Mouse (Mus musculus): Measurements from ENCODE around the gene Ncaph. TPM values are rescaled to one million over a fixed set of nuclear protein-coding genes. Genes with fewer than 3 reads are reported as not detected.
"Not testable (repeated sequence)": the region's sequence is repeated elsewhere in the genome, so short reads cannot be mapped to it uniquely, and the experiment has no call there.

The Ncaph gene
- 1 to 10 TPM; 4.9 to 7.5 TPM for total RNA-seq (2021)
- long read RNA-seq, experiment 1, transcript Ncaph-201 (18 exons, 2,695 nt) = major isoform, 7 of 8 reads
- long read RNA-seq, experiment 1, partial matches to known transcripts = 1 of 8 reads
- long read RNA-seq, experiment 1, other reads (novel, unspliced or antisense) = 0 of 8 reads
- long read RNA-seq, experiment 2, transcript Ncaph-201 (18 exons, 2,695 nt) = major isoform, 6 of 7 reads
- long read RNA-seq, experiment 2, partial matches to known transcripts = 0 of 7 reads
- long read RNA-seq, experiment 2, other reads (novel, unspliced or antisense) = 1 of 7 reads

DNA sequence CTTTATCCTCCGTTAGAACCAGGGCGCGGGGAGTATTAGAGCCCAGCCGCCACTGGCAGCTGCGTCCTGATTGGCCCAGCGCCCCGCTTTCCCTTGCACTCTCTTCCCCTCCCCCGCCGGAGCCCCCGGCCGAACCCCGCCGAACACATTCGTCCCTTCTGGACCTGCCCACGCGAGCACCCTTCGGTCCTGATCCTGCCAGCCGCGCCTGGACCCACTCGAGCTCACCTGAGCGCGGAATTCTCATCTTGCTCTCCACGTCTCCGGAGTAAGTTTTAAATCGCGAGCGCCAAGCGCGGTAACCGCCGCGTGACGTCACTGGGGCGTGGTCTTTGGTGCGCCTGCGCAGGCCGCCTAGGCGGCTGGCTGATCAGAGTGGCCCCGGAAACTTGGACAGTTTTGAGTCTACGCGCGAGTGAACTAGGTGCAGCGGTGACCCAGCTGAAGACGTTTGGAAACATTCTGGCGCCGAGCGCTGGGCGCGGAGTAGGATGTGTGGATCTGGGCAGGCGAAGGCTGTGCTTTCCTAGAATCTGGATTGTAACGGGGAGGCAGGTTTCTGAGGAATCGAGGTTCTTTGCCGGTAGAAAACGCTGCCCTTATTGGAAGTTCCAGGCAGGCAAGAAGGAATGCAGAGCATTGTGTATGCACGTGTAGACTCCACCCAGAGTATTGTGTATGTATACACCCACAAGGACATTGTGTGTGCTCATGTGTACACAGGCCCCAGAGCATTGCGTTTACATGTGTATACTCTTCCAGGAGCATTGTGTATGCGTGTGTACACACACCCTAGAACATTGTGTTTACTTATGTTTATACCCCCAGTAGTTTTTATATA, at the start of gene Ncaph:
Gene Ncaph (minus strand): TSS at position 334 of the 841 bp plus-strand sequence.
- intact Hi-C loops (cut with DNase I) = no loop called here
- DNase-seq = peak; percentile 96 to 98

DNA sequence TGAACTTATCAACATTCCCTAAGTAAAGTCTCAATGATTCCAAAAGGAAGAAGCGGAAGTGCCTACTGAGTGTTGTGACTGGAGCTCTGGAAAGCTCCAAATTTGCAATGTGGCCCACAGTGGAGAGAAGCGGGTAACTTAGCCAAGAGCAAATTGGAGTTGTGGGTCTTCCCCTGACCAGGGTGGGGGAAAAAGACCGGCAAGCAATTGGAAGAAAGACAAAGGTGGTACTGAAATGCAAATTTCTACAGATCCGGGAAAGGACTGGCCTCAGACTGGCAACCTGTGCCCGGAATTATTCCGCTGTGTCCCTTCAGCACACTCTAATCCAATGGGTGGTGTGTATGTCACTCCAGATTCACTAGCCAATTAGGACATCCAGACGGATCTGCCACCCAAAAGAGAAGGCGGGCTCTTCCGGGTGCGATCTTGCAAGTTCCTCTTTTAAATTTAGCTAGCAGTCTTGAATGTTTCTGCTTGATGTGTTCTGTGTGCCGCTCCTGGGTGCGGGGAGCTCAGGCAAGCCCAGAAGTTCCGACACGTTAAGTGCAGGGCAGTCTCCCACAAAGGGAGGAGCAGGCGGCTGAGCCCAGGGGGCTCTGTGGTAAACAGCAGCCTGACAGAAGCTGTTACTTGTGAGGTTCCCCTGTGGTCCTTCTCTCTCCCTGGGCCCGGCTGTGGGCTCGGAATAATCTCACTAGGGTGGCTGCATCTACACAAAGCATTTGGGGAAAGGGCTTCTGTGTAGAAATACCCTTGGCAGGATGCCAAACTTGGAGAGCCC, 49.0 kb upstream of the Ncaph start:
- peak; percentile 73 to 81 for DNase-seq
- intact Hi-C loops (cut with DNase I) = no loop called here

DNA sequence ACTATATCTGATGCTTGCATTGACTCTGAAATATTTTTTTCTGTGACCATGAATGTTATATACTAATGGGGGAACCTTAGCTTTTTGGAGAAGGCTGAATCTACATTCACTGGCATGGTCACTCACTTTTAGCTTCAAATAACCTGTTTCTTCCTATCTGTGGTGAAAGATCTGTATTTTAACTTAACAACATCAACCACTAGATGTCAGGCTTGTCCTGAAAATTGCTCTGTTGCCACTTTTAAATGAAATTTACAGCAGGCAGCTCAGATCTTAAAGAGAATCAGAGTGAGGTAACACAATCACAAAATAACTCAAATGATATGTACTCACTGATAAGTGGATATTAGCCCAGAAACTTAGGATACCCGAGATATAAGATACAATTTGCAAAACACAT, 32.5 kb upstream of the Ncaph start:
- intact Hi-C loops (cut with DNase I) = loop anchor here (2.0 to 5.0 kb wide), 2 partner anchors 39 to 176 kb away; no protein-coding TSS in a partner anchor
- peak in 1 of 2 experiments; percentile 45 for DNase-seq

- no peak for DNase-seq
- intact Hi-C loops (cut with DNase I) = loop anchor here (2.0 to 5.0 kb wide), 2 partner anchors 39 to 177 kb away; no protein-coding TSS in a partner anchor
Observed at GRCm38 (mm10) chr2:127165675-127166074, 31.9 kb upstream of the Ncaph start.

DNA sequence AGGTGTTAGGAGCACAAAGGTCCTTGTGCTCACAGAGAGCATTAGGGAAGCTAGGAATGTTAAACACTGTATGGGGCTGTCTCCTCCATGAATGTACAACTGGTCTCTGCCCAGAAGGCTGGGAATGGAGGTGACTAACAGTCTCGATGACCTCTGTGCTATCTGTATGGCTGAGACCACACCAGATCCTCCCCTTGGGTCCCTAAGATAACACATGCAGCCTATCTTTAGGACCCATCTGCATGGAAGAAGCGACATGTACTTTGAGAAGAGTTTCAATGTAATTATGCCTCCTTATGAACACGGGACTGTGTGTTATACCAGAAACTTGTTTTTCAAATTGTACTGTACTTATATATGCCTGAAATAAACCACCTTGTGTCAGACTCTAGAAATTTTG, 11.9 kb upstream of the Ncaph start:
- DNase-seq = no peak
- intact Hi-C loops (cut with DNase I) = no loop called here

GRCm38 (mm10) chr2:127143158-127144063, 9.7 kb upstream of the Ncaph start, which contains the start of gene Itpripl1:
Gene Itpripl1, minus strand, starts transcription at chr2:127143442.
- peak; percentile 87 to 88 for DNase-seq
- intact Hi-C loops (cut with DNase I) = loop anchor here (5.0 kb wide), 1 partner anchor 71 kb away; the partner anchor contains the start of gene Blvra

DNA sequence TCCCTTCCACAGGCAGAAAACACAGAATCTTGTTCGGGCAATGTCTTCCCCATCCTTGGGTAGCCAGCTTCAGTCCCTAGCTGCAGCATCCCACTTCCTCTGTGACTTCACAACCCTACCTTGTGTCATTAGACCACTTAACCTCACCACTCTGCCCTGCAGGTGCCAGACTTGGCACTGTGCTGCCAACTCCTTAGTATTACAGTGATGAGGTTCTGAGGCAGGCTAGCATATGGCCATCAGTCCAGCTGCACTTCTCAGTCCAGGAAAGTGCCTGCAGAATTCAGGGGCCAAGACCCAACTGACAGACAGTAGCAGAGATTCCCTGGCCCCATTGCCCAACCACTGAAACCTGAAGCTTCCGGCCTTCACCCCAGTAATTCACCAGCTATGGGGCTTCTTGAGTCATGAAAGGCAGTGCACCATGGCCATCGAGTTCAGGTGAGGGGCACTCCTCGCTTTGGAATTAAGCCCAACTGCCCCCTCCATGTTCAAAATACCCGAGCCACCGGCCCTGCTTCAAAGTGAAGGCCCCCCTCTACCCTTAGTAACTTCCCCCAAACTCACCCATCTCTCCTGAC, 8.9 kb upstream of the Ncaph start:
- DNase-seq = no peak
- intact Hi-C loops (cut with DNase I) = loop anchor here (5.0 kb wide), 1 partner anchor 70 kb away; the partner anchor contains the start of gene Blvra

DNA sequence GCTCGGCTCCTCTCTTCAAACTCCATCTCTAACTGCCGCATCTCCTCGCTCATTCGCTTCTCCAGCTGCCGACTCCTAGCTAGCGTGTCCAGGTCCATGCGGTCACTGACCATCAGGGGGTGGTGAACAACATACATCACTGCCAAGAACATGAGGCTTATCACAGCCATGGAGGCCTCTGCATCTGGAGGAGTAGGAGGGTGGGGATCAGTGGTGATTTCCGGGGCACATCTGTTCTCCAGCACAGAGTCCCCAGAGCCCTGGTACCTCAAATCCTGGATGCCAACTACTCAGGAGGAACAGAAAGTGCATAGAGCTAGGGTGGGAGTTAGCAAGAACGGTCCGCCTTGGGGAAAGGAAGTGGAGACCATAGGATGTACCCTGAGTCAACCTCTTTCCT, 8.3 kb upstream of the Ncaph start:
- peak in 1 of 2 experiments; percentile 31 for DNase-seq
- intact Hi-C loops (cut with DNase I) = loop anchor here (5.0 kb wide), 1 partner anchor 70 kb away; the partner anchor contains the start of gene Blvra

GRCm38 (mm10) chr2:127140011-127140410, 6.3 kb upstream of the Ncaph start:
- DNase-seq = no peak
- intact Hi-C loops (cut with DNase I) = loop anchor here (5.0 kb wide), 1 partner anchor 68 kb away; the partner anchor contains the start of gene Blvra

- intact Hi-C loops (cut with DNase I) = loop anchor here (5.0 kb wide), 1 partner anchor 67 kb away; the partner anchor contains the start of gene Blvra
Observed at GRCm38 (mm10) chr2:127139605-127140004, 5.9 kb upstream of the Ncaph start.

DNA sequence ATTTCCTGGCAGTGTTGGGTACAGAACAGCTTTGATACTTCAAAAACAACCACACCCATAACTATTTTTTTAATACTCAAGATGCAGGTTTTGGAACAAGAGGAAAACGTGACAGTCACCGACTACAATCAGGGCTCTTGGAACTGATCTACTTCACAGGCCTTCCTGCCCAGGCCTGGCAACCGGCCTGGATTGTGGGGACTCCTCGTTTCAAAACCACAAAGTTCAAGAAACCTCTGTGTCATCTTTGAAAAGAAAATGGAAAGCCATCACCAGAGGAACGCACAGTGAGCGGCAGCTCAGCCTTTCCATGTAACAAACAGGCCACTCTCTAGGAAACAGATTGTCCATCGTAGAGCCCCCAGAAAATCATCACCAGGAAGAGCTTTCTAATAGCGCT, 5.3 kb upstream of the Ncaph start:
- intact Hi-C loops (cut with DNase I) = no loop called here
- DNase-seq = peak; percentile 55 to 56

More at GRCm38 (mm10) chr2:127139605-127140004, 5.9 kb upstream of the Ncaph start:
- no peak for DNase-seq

- no peak for DNase-seq
- intact Hi-C loops (cut with DNase I) = no loop called here
Observed at GRCm38 (mm10) chr2:127138449-127138848, 4.7 kb upstream of the Ncaph start.

GRCm38 (mm10) chr2:127137838-127138420, 4.2 kb upstream of the Ncaph start:
- intact Hi-C loops (cut with DNase I) = no loop called here
- no peak for DNase-seq

- DNase-seq = peak; percentile 50 to 55
- intact Hi-C loops (cut with DNase I) = no loop called here
Observed at GRCm38 (mm10) chr2:127136979-127137378, 3.2 kb upstream of the Ncaph start.

- intact Hi-C loops (cut with DNase I); DNase-seq: not testable (repeated sequence)
Observed at GRCm38 (mm10) chr2:127135255-127135654, 1.5 kb upstream of the Ncaph start.

DNA sequence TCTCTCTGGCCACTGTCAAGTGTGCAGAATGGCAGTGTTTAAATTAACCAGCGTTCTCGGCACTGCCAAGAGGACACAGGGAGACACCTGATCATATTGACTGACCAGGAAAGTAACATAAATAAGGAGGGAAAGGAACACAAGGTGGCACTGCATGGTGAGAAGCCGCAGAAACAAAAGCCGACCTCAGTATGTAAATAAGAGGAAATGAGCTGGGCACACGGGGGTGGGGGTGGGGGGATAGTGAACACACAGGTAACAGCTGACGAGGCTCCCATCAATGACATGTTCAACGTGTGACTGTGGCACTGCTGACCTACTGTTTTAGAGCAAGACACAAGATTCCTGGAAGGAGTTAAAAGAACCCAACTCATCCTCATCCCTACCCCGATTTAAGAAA, 2.4 kb downstream of the Ncaph start:
- no peak for DNase-seq
- intact Hi-C loops (cut with DNase I) = no loop called here

DNA sequence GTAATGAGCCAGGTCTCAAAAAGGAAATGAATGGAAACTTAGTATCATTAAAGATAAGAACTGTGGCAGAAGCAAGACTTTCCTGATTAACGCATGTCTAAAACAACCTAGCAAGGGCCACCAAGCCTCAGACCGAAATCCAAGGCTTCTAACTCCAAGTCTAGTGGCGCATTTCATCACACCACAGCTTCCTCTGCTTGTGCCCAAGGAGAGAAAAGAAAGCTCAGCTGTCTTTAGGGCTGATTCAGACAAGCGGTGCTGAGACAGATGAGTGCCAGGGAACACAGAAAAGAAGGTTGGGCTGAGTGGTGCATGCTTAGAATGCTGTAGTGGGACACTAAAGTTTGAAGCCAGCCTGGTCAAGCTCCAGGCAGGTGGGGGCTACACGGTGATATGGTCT, 4.8 kb downstream of the Ncaph start:
- no peak for DNase-seq
- intact Hi-C loops (cut with DNase I) = no loop called here

DNA sequence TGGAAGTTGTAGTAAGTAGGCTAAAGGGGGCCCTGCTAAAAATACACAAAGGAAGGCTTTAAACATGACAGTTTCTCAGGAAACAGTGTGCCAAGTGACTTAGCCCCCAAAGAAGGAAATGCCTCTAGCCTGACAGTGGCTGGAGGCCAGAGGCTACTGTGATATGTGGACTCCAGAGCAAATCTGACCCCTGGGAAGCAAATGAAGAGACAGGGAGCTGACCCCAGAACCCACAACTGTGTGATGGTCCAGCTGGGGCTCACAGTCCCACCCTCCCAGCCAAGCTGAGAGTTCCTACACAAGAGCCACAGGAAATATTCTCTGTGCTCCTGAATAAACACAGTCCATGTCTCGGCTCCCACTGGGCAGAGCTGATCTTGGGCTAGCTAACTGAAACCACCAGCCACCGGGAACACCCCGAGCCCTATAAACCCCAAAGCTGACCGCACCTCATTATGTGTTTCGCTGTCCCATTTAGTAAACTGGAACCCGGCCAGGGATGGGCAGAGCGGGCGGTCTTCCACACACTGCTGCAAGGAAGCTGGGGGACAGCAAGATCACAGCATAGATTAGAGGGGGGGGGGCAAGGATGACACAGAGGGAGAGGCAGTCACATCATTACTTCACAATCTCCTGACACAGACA, 12.0 kb downstream of the Ncaph start:
- DNase-seq = peak; percentile 37 to 51
- intact Hi-C loops (cut with DNase I) = no loop called here
